Mouse (Mus musculus) stomach, postnatal 0 days (tissue): ENCODE measurements around the gene Cck. TPM values are rescaled to one million over a fixed set of nuclear protein-coding genes. Genes with fewer than 3 reads are reported as not detected.

Experiments used
- ATAC-seq: fragments of 200-750 bp; cut with Nextera tagmentation; 2 replicates; pipeline ENCODE4 v1.8.0; 2017; ENCODE audit not compliant: low FRiP score, low TSS enrichment
- DNase-seq: peaks from one replicate; pipeline ENCODE4 v3.0.0-alpha.2; 2016; ENCODE audit warnings: low spot score
- H3K27ac ChIP-seq: fragments of 300-500 bp; sonication (generic); replicated peaks from 2 replicates; pipeline ENCODE4 v1.5.1; 2014; ENCODE audit warnings: mild to moderate bottlenecking, control low read depth
- H3K27me3 ChIP-seq: fragments of 300-500 bp; sonication (generic); 2 replicates; pipeline ENCODE4 v1.6.1; 2014; ENCODE audit warnings: low read length; ENCODE audit not compliant: control insufficient read depth, insufficient read depth
- H3K36me3 ChIP-seq: fragments of 300-500 bp; sonication (generic); 2 replicates; pipeline ENCODE4 v1.6.1; 2014; ENCODE audit warnings: low read length, mixed read lengths; ENCODE audit not compliant: control insufficient read depth, insufficient read depth
- H3K4me1 ChIP-seq: fragments of 300-500 bp; sonication (generic); replicated peaks from 2 replicates; pipeline ENCODE4 v1.6.1; 2014; ENCODE audit warnings: antibody characterized with exemption; ENCODE audit not compliant: control insufficient read depth, insufficient read depth
- H3K4me2 ChIP-seq: fragments of 300-500 bp; sonication (generic); replicated peaks from 2 replicates; pipeline ENCODE4 v1.6.1; 2014; ENCODE audit warnings: low read depth, mild to moderate bottlenecking, control low read depth, moderate library complexity
- H3K4me3 ChIP-seq: fragments of 300-500 bp; sonication (generic); 2 replicates; pipeline ENCODE4 v1.5.1; 2014; ENCODE audit warnings: low read depth, low read length, control low read depth
- H3K9ac ChIP-seq: fragments of 300-500 bp; sonication (generic); 2 replicates; pipeline ENCODE4 v1.6.1; 2014; ENCODE audit warnings: mild to moderate bottlenecking, low read length, control low read depth, mixed read lengths
- H3K9me3 ChIP-seq: fragments of 300-500 bp; sonication (generic); 2 replicates; pipeline ENCODE4 v1.6.1; 2016; ENCODE audit warnings: low read length; ENCODE audit not compliant: control insufficient read depth
- CTCF ChIP-seq: IDR thresholded peaks from 2 replicates; pipeline ENCODE4 v1.5.1; 2016; ENCODE audit warnings: antibody characterized with exemption, low read depth, mild to moderate bottlenecking, moderate library complexity
- EP300 ChIP-seq: optimal IDR thresholded peaks from 2 replicates; pipeline ENCODE3; 2016; ENCODE audit warnings: antibody characterized with exemption
- WGBS: fragments of 180-500 bp; shearing (Covaris S2); extraction: QIAGEN DNeasy Blood & Tissue Kit; methylation state at CpG from one replicate; pipeline ENCODE4 v1.1.7; 2014; 5-methylcytosine and 5-hydroxymethylcytosine counted together
- polyA plus RNA-seq: library from polyadenylated mRNA; unstranded; fragments of >200 nt; fragmentation: Nextera tagmentation; extraction: Ambion mirVana; gene quantifications from 2 replicates; pipeline ENCODE4 v1.2.1, GENCODE M21; 2015

Gene Cck
- polyA plus RNA-seq, 1 experiment from 2014 or later = 2.4 TPM

DNA sequence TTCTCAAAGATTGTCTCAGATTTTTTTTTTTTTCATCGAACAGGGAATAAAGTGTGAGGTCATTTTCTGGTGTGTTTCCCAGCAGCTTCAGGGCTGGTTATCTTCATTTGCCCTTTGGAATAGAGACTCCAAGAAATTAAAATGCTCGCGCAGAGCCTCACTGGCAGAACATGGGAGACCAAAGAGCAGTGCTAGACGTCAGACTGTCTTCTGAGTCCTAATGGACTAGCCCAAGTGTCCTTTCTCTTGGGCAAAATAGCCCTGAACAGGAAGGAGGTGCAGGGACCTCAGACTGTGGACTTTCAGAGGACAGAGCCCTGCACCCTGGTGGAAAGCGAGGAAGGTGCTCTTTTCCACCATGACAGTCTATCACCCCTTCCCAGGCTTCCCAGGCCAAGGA, 19.0 kb upstream of the Cck start:
- Histone ChIP-seq H3K9ac (no peak overlapping the region), H3K9me3 (no peaks in the 10 kb centered on the region), H3K4me3 (no peak overlapping the region), H3K36me3 (no peaks in the 10 kb centered on the region), H3K4me2 (no peak overlapping the region), H3K4me1 (no peaks in the 10 kb centered on the region), H3K27ac (no peak overlapping the region), H3K27me3 (no peaks in the 10 kb centered on the region)
- TF ChIP-seq CTCF = no peak
- TF ChIP-seq EP300 = no peak
- ATAC-seq = no peak
- 77% methylated on average over 5 of the region's 5 CpGs for WGBS
- DNase-seq = no peak

DNA sequence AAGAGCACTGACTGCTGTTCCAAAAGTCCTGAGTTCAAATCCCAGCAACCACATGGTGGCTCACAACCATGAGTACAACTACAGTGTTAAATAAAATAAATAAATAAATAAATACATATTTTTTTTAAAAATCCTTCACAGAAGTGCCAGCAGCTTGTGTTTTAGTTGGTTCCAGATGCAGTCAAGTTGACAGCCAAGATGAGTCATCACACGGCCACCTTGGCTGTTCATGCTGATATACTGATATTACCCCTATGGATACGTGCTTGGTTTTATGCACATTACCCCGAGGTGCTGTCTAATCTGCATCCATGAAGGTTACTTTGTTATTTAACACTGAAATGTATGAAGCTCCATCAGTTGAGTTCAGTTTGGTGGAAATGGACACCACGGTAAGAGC, 16.4 kb upstream of the Cck start:
- no peak overlapping the region for H3K9ac ChIP-seq
- WGBS = 78% methylated on average over 4 of the region's 4 CpGs

DNA sequence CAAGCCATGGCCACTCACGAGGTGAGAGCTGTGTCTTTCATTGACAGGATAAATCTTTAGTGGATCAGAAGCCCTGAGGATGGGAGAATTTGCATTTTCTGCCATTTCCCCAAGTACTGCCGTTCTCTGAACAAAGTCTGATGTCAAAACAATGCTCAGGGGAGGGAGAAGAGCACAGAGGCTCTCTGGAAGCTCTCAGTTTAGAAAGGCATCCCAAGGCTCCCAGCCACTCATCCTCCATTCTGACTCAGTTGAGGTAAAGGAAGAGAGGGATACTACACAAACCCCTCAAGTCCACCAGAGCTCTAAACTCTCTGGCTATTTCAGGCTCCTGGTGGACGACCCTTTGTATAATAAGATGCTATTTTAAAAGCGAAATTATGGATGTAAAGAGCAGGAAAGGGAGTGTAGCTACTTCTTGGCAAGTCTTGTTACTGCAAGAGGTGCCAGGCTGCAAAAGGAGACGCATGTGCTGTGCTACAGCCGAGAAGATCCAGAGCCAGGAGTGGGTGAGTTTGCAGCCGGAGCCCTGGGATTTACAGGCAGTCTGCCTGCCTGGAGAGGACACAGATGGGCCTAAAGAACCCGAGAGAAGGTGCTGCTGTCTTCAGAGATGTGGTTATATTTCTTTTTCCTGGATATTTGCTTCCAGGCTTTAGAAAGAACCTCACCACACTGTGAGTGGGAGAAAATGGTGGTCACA, 11.1 kb upstream of the Cck start:
- no peak overlapping the region for H3K9ac ChIP-seq
- H3K4me1 ChIP-seq = no peaks in the 10 kb centered on the region
- H3K4me3 ChIP-seq = no peak overlapping the region
- ATAC-seq = no peak
- WGBS = 51% methylated on average over 8 of the region's 8 CpGs
- no peaks in the 10 kb centered on the region for H3K27me3 ChIP-seq
- no peaks in the 10 kb centered on the region for H3K9me3 ChIP-seq
- no peaks in the 10 kb centered on the region for H3K36me3 ChIP-seq
- H3K27ac ChIP-seq = no peak overlapping the region
- no peak for DNase-seq
- no peak for TF ChIP-seq CTCF
- TF ChIP-seq EP300 = no peak
- H3K4me2 ChIP-seq = no peak overlapping the region

More for the DNA sequence above, 16.4 kb upstream of the Cck start:
- no peak overlapping the region for H3K4me3 ChIP-seq
- H3K36me3 ChIP-seq = no peaks in the 10 kb centered on the region
- H3K27me3 ChIP-seq = no peaks in the 10 kb centered on the region
- no peak overlapping the region for H3K27ac ChIP-seq
- no peak for ATAC-seq
- DNase-seq = no peak
- TF ChIP-seq CTCF = no peak
- no peak for TF ChIP-seq EP300
- H3K9me3 ChIP-seq = no peaks in the 10 kb centered on the region
- no peaks in the 10 kb centered on the region for H3K4me1 ChIP-seq
- no peak overlapping the region for H3K4me2 ChIP-seq

DNA sequence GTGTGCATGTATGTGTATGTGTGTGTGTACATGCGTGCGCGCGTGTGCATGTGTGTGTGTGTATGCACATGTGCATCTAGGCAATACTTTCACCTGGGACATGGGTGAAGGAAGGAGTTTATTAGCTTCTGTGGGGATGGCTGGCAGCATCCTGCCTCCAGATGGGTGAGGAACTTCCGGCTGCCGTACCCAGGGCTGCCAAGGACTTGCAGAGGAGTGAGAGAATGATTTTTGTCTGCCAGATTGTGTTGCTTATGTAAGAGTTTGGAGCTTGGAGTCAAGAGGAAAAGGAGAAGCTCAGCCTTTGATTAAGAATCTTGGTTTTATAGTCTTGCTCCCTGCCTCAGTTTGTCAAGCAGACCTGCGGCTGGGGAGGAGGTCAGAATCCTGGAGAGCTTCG, 9.9 kb upstream of the Cck start:
- no peak for DNase-seq
- WGBS = 87% methylated on average over 8 of the region's 8 CpGs
- no peak overlapping the region for H3K4me2 ChIP-seq
- no peaks in the 10 kb centered on the region for H3K9me3 ChIP-seq
- H3K27ac ChIP-seq = no peak overlapping the region
- H3K36me3 ChIP-seq = no peaks in the 10 kb centered on the region
- no peak overlapping the region for H3K4me3 ChIP-seq
- no peak overlapping the region for H3K9ac ChIP-seq
- no peaks in the 10 kb centered on the region for H3K27me3 ChIP-seq
- ATAC-seq = no peak
- no peak for TF ChIP-seq EP300
- no peak for TF ChIP-seq CTCF
- H3K4me1 ChIP-seq = no peaks in the 10 kb centered on the region

DNA sequence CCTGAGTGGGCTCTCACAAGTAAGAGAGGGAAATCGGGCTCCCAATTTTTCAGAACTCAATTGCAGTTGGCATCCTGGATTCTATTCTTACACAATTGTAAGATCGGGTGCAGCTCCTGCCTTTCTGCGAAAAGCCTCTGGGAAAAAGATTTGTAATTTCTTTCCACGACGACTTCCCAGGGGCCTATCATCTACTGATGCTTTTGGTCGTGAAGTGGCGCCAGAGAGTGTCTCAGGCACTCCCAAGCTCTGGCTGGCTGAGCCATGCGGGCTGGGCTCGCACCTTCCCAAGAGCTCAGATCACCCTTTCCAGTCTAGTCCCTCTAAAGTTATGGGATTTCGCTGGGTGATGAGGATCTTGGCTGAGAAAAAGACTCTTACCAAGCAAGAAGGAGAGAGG, 608 bp upstream of the Cck start:
- Histone ChIP-seq H3K9me3 (no peaks in the 10 kb centered on the region), H3K27ac (no peak overlapping the region), H3K27me3 (peaks cover 5% of the 10 kb centered on the region; the same call in 1 of the 2 replicates), H3K4me3 (no peak overlapping the region), H3K36me3 (no peaks in the 10 kb centered on the region), H3K9ac (no peak overlapping the region), H3K4me2 (no peak overlapping the region), H3K4me1 (no peaks in the 10 kb centered on the region)
- ATAC-seq = no peak
- TF ChIP-seq EP300 = no peak
- no peak for TF ChIP-seq CTCF
- no peak for DNase-seq
- 34% methylated on average over 10 of the region's 10 CpGs for WGBS

DNA sequence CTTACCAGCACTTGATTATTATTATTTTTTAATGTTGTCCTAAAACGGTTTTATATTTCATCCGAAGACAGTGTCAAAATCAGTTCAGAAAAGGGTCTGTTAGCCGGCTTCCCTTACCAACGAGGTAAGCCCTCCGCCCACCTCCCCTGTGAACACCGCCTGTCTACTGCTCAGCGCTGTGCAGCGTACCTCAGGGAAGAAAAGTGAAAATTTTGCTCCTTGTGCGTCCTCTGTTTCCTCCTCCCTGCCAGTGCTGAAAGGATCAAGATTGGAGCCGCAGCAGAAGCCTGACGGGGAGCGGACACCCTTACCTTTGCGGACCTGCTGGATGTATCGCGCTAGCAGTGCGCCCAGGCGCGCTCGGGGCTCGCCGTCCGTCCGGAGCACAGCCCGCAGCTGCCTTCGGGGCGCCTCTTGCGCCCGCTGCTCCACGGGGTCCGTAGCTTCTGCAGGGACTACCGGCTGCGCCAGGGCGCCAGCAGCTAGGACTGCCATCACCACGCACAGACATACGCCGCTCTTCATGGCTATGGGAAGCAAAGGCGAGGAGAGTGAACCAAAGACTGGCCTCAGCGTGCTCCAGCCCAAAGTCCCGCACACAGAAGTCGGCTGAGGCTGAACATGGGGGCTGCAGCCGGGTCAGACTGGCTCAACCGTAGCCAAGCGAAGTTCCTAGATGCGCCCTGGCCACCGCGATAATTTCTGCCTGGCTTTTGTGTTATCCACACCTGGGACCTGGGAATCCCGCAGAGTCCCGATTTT, 1.3 kb downstream of the Cck start:
- no peak overlapping the region for H3K27ac ChIP-seq
- peak overlapping the region; percentile 15; the same call in 1 of the 2 replicates for H3K4me3 ChIP-seq
- no peak overlapping the region for H3K9ac ChIP-seq
- no peaks in the 10 kb centered on the region for H3K36me3 ChIP-seq
- ATAC-seq (no peak), DNase-seq (no peak)
- H3K4me1 ChIP-seq = no peaks in the 10 kb centered on the region
- WGBS = 3% methylated on average over 48 of the region's 48 CpGs
- H3K9me3 ChIP-seq = no peaks in the 10 kb centered on the region
- H3K27me3 ChIP-seq = peaks cover 5% of the 10 kb centered on the region; the same call in 1 of the 2 replicates
- peak overlapping the region; percentile 25 for H3K4me2 ChIP-seq
- TF ChIP-seq EP300 = no peak
- no peak for TF ChIP-seq CTCF
